Mouse (Mus musculus) G1E (cell line): ENCODE results near the gene Ubr2.

Experiments used
- CTCF ChIP-seq: IDR thresholded peaks from 2 replicates; pipeline ENCODE4 v1.5.1; 2012; ENCODE audit warnings: low read depth, low read length, inconsistent platforms, mixed read lengths
- GATA1 ChIP-seq: IDR thresholded peaks from 2 replicates; pipeline ENCODE4 v1.6.1; 2012; ENCODE audit warnings: borderline replicate concordance, low read length, inconsistent platforms, mixed read lengths
- GATA2 ChIP-seq: IDR thresholded peaks from 2 replicates; pipeline ENCODE4 v1.6.1; 2012; ENCODE audit warnings: low read depth, low read length, inconsistent platforms, borderline replicate concordance

GRCm38 (mm10) chr17:46903876-46904490 is 106.4 kb downstream of the Ubr2 start:
- TF ChIP-seq CTCF (peak; percentile 95), GATA1 (no peak), GATA2 (no peak)
